Mouse (Mus musculus) E14TG2a.4 (cell line): ENCODE measurements around the gene Klc4.

Experiments
- CTCF ChIP-seq: conservative IDR thresholded peaks from 2 replicates; pipeline ENCODE4 v1.5.1; 2014; ENCODE audit warnings: low read length
- NANOG ChIP-seq: IDR thresholded peaks from 2 replicates; pipeline ENCODE4 v1.6.1; 2014; ENCODE audit warnings: borderline replicate concordance, low read length, mixed read lengths
- POU5F1 ChIP-seq: IDR thresholded peaks from 2 replicates; pipeline ENCODE4 v1.6.1; 2014; ENCODE audit warnings: low read length, borderline replicate concordance

DNA sequence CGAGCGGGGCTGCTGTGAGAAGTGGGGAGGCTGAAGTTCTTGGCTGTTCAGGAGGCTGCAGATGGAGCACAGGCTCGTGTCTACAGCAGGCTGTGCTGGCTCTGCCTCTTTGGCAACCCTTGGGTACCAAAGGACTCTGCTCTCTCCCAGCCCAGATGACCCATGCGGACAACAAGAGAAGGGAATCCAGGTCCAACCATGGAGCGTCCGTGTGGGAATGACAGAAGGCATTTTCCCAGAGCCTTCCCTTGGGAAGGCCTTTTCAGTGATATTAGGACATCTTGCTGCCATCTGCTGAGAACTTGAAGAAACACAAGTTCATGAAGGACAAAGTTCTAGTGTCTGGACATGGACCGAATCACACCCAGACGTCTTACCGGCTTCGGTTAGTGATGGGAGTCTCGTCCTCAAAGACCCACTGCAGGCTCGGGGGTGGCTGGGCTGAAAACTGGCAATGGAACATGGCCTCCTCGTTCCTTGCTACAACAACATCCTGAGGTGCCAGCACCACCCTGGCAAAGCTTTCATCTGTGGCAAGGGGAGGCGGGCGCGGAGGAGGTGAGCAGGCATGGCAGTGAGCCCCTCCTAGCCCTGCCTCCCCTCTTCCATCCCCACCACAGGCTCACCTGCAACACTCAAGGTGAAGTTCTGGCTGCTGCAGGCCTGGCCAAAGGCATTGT, 56.0 kb downstream of the Klc4 start:
- no peak for TF ChIP-seq CTCF
- TF ChIP-seq POU5F1 = no peak
- TF ChIP-seq NANOG = no peak
